Mouse (Mus musculus): ENCODE measurements at regions not wholly inside any gene's neighbourhood (a gene's known extent, or its start where the extent isn't known, plus 50 kb on each side); places are given as distances from the start of the nearest gene placed in this dataset.

DNA sequence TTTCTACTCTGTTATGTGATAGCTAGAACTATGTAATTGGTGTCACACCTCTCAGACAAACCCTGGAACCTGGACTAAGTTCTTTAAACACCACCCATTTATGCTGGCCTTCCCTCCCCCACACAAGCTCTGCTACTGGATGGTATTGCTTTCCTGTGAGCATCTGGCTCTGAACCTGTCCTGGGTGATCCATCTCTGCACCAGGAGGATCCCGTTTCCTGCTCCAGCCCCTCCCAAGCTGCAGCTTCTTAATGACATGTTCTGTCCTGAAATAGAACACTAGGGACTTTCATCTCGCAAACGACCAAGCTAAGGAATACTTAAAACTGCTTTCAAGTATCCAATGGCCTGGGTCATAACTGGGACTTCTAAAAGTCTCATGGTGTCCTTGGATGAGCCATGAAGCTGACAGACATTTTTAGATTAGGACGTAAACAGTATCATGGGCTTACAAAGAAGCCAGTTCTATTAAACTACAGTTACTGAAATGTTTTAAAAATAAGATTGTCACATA lies 74.4 kb upstream of the Zdhhc17 start:
- 47% methylated on average over 4 of the region's 4 CpGs for WGBS

DNA sequence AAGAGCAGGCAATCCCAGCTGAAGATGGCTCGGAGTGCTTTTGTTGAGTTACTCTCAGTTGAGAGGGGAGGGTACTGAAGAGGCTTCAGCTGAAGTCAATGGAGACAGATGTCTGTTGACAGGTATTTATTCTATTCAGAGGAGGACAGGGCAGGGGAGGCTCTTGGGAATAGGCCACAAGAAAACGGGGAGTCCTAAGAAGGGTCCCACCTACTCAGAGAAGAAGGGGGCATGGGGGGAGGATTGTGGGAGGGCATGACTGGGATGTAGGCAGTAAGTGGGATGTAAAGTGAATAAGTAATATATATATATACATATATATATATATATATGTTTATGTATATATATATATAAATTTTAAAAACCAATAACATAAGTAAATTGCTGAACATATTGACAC lies 73.9 kb upstream of the Zdhhc17 start:
- H3K4me1 ChIP-seq (ENCODE audit: control insufficient read depth, insufficient read depth, low read length) = no peaks in the 10 kb centered on the region
- no peak overlapping the region for H3K9ac ChIP-seq (replicated peaks; ENCODE audit: low read length)
- H3K9me3 ChIP-seq (replicated peaks; ENCODE audit: control insufficient read depth, low read length) = no peaks in the 10 kb centered on the region
- no peaks in the 10 kb centered on the region for H3K36me3 ChIP-seq (replicated peaks; ENCODE audit: control insufficient read depth, insufficient read depth, low read depth, low read length)
- no peaks in the 10 kb centered on the region for H3K27me3 ChIP-seq (ENCODE audit: control insufficient read depth, insufficient read depth, low read length)
- no peak for DNase-seq (ENCODE audit: low spot score)
- no peak overlapping the region for H3K4me2 ChIP-seq (ENCODE audit: low read depth, low read length)
- no peak for ATAC-seq (replicated peaks; ENCODE audit: insufficient number of reproducible peaks, low FRiP score, low TSS enrichment, low read depth)
- no peak overlapping the region for H3K4me3 ChIP-seq (ENCODE audit: low read depth, low read length)
- no peak overlapping the region for H3K27ac ChIP-seq (replicated peaks; ENCODE audit: low read depth, low read length)
- WGBS = 65% methylated on average over 2 of the region's 2 CpGs

More for the DNA sequence above, 74.4 kb upstream of the Zdhhc17 start:
- Histone ChIP-seq H3K36me3 (replicated peaks; ENCODE audit: control insufficient read depth, insufficient read depth, low read depth, low read length) (no peaks in the 10 kb centered on the region), H3K27ac (replicated peaks; ENCODE audit: low read depth, low read length) (no peak overlapping the region), H3K4me1 (ENCODE audit: control insufficient read depth, insufficient read depth, low read length) (no peaks in the 10 kb centered on the region), H3K9ac (replicated peaks; ENCODE audit: low read length) (no peak overlapping the region), H3K9me3 (replicated peaks; ENCODE audit: control insufficient read depth, low read length) (no peaks in the 10 kb centered on the region), H3K4me3 (ENCODE audit: low read depth, low read length) (no peak overlapping the region), H3K27me3 (ENCODE audit: control insufficient read depth, insufficient read depth, low read length) (no peaks in the 10 kb centered on the region), H3K4me2 (ENCODE audit: low read depth, low read length) (no peak overlapping the region)
- DNase-seq (ENCODE audit: low spot score) = no peak
- ATAC-seq (replicated peaks; ENCODE audit: insufficient number of reproducible peaks, low FRiP score, low TSS enrichment, low read depth) = no peak

DNA sequence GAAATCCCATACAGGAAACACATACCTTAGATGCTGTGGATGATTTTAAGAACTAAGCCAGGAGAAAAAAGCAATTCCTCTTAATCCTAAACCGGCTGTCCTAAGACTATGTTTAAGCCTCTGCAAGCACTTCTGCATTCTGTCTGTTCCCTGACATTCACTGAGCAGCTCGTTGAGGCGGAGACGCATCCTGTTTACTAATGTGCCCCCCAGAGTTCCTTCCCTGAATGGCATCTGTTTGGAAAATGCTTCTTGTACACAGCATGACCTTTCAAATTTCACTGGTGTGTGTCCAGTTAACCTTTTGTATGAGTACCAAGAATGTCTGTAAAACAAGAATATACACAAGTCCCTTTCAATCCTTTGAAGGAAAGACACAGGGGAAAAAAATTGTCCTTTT lies 73.4 kb upstream of the Zdhhc17 start:
- 28% methylated on average over 4 of the region's 4 CpGs for WGBS
- ATAC-seq (replicated peaks; ENCODE audit: insufficient number of reproducible peaks, low FRiP score, low TSS enrichment, low read depth) = no peak
- Histone ChIP-seq H3K4me1 (ENCODE audit: control insufficient read depth, insufficient read depth, low read length) (no peaks in the 10 kb centered on the region), H3K27me3 (ENCODE audit: control insufficient read depth, insufficient read depth, low read length) (no peaks in the 10 kb centered on the region), H3K36me3 (replicated peaks; ENCODE audit: control insufficient read depth, insufficient read depth, low read depth, low read length) (no peaks in the 10 kb centered on the region), H3K4me2 (ENCODE audit: low read depth, low read length) (no peak overlapping the region), H3K4me3 (ENCODE audit: low read depth, low read length) (no peak overlapping the region), H3K9me3 (replicated peaks; ENCODE audit: control insufficient read depth, low read length) (no peaks in the 10 kb centered on the region), H3K27ac (replicated peaks; ENCODE audit: low read depth, low read length) (no peak overlapping the region), H3K9ac (replicated peaks; ENCODE audit: low read length) (no peak overlapping the region)
- no peak for DNase-seq (ENCODE audit: low spot score)

DNA sequence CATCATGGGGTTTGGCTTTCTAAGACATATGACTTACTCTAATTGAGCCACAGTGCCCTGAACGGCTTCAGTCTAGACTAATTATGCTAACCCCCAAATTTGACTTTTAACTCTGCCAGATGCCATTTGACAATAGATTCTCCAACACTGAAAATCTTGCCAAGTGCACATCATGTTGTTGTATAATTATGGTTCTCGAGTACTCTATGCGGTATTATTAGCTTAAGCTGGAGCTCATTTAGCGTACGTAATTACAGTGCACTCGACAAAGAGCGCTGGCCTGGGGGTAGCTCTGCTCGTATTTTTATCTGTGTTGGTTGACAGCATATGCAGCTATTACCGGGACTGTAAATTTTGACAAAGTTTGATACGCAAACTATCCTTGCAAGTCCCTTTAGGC lies 70.4 kb upstream of the Zdhhc17 start:
- ATAC-seq (replicated peaks; ENCODE audit: insufficient number of reproducible peaks, low FRiP score, low TSS enrichment, low read depth) (no peak), DNase-seq (ENCODE audit: low spot score) (no peak)
- no peaks in the 10 kb centered on the region for H3K36me3 ChIP-seq (replicated peaks; ENCODE audit: control insufficient read depth, insufficient read depth, low read depth, low read length)
- H3K9me3 ChIP-seq (replicated peaks; ENCODE audit: control insufficient read depth, low read length) = no peaks in the 10 kb centered on the region
- no peak overlapping the region for H3K9ac ChIP-seq (replicated peaks; ENCODE audit: low read length)
- H3K4me3 ChIP-seq (ENCODE audit: low read depth, low read length) = no peak overlapping the region
- H3K4me2 ChIP-seq (ENCODE audit: low read depth, low read length) = no peak overlapping the region
- 64% methylated on average over 10 of the region's 10 CpGs for WGBS
- no peak overlapping the region for H3K27ac ChIP-seq (replicated peaks; ENCODE audit: low read depth, low read length)
- H3K27me3 ChIP-seq (ENCODE audit: control insufficient read depth, insufficient read depth, low read length) = no peaks in the 10 kb centered on the region
- no peaks in the 10 kb centered on the region for H3K4me1 ChIP-seq (ENCODE audit: control insufficient read depth, insufficient read depth, low read length)

DNA sequence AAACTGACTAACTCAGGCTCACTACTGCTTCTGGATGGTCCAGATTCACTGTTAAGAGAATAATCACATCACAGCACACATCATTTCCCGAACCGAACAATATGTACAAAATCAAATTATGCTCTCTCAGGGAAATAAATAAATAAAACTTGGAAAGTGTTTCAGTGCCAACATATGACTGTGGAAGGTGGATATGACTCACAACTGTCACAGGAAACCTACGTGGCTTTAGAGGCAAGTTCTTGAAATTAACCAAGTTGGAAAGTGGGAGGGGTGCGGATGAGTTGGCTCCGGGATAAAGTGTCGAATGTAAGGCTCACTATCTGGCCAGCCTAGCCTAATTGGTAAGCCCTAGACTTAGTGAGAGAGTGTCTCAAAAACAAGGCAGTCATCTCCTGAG lies 69.1 kb upstream of the Zdhhc17 start:
- H3K4me3 ChIP-seq (ENCODE audit: low read depth, low read length) = no peak overlapping the region
- H3K4me2 ChIP-seq (ENCODE audit: low read depth, low read length) = no peak overlapping the region
- no peaks in the 10 kb centered on the region for H3K27me3 ChIP-seq (ENCODE audit: control insufficient read depth, insufficient read depth, low read length)
- no peaks in the 10 kb centered on the region for H3K36me3 ChIP-seq (replicated peaks; ENCODE audit: control insufficient read depth, insufficient read depth, low read depth, low read length)
- H3K4me1 ChIP-seq (ENCODE audit: control insufficient read depth, insufficient read depth, low read length) = no peaks in the 10 kb centered on the region
- DNase-seq (ENCODE audit: low spot score) (no peak), ATAC-seq (replicated peaks; ENCODE audit: insufficient number of reproducible peaks, low FRiP score, low TSS enrichment, low read depth) (no peak)
- H3K9ac ChIP-seq (replicated peaks; ENCODE audit: low read length) = no peak overlapping the region
- H3K9me3 ChIP-seq (replicated peaks; ENCODE audit: control insufficient read depth, low read length) = no peaks in the 10 kb centered on the region
- 76% methylated on average over 6 of the region's 6 CpGs for WGBS
- no peak overlapping the region for H3K27ac ChIP-seq (replicated peaks; ENCODE audit: low read depth, low read length)

DNA sequence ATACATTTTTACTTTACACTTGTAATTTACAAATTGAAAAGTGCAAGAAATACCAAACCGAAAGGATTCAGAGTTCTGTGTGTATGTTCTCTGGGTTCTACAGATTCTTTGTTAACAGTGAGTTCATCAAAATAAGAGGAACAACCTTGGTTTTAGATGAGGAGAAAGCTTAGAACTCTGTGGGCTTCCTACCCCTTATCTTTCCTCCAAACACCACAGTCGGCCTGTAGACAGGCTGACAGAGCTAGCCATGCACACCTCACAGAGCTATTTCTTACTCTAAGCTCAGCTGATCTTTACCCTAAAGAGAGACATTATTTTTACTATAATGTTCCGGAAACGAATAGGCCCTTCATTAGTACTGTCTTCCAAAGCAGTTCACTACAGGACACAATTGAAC lies 67.7 kb upstream of the Zdhhc17 start:
- DNase-seq (ENCODE audit: low spot score) (no peak), ATAC-seq (replicated peaks; ENCODE audit: insufficient number of reproducible peaks, low FRiP score, low TSS enrichment, low read depth) (no peak)
- no peak overlapping the region for H3K4me3 ChIP-seq (ENCODE audit: low read depth, low read length)
- H3K4me2 ChIP-seq (ENCODE audit: low read depth, low read length) = no peak overlapping the region
- no peaks in the 10 kb centered on the region for H3K4me1 ChIP-seq (ENCODE audit: control insufficient read depth, insufficient read depth, low read length)
- H3K27ac ChIP-seq (replicated peaks; ENCODE audit: low read depth, low read length) = no peak overlapping the region
- no peaks in the 10 kb centered on the region for H3K9me3 ChIP-seq (replicated peaks; ENCODE audit: control insufficient read depth, low read length)
- no peaks in the 10 kb centered on the region for H3K36me3 ChIP-seq (replicated peaks; ENCODE audit: control insufficient read depth, insufficient read depth, low read depth, low read length)
- WGBS = 88% methylated on average over 4 of the region's 4 CpGs
- H3K27me3 ChIP-seq (ENCODE audit: control insufficient read depth, insufficient read depth, low read length) = no peaks in the 10 kb centered on the region
- no peak overlapping the region for H3K9ac ChIP-seq (replicated peaks; ENCODE audit: low read length)

DNA sequence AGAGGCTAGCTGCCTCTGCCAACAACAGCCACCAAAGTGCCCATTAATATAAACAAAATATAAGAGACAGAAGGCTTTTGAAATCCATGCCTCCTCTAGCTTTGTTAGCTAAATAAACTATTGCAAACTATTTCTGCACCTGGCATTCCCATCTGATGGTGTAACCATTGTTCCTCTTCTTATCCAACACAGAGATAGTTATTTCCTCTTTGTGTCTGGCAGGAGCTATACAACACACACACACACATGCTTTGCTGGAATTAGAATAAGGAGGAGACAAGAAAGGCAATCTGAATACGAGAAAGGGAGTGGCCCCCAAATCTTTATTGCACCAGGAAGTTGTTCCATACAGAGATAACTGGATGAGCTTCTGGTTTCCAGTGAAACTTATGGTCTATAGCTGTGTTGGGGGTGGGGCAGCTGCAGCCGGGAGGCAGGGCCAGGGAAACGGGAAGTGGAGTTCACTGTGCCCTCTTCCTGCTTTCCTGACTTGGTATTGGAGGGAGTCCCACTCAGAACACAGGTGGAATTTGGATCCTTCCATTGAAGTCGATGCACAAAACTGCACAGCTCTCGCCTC lies 64.0 kb upstream of the Zdhhc17 start:
- Histone ChIP-seq H3K9me3 (replicated peaks; ENCODE audit: control insufficient read depth, low read length) (no peaks in the 10 kb centered on the region), H3K36me3 (replicated peaks; ENCODE audit: control insufficient read depth, insufficient read depth, low read depth, low read length) (no peaks in the 10 kb centered on the region), H3K9ac (replicated peaks; ENCODE audit: low read length) (no peak overlapping the region), H3K27me3 (ENCODE audit: control insufficient read depth, insufficient read depth, low read length) (no peaks in the 10 kb centered on the region), H3K27ac (replicated peaks; ENCODE audit: low read depth, low read length) (no peak overlapping the region), H3K4me3 (ENCODE audit: low read depth, low read length) (no peak overlapping the region), H3K4me2 (ENCODE audit: low read depth, low read length) (no peak overlapping the region), H3K4me1 (ENCODE audit: control insufficient read depth, insufficient read depth, low read length) (no peaks in the 10 kb centered on the region)
- 70% methylated on average over 5 of the region's 5 CpGs for WGBS
- no peak for ATAC-seq (replicated peaks; ENCODE audit: insufficient number of reproducible peaks, low FRiP score, low TSS enrichment, low read depth)
- DNase-seq (ENCODE audit: low spot score) = no peak

DNA sequence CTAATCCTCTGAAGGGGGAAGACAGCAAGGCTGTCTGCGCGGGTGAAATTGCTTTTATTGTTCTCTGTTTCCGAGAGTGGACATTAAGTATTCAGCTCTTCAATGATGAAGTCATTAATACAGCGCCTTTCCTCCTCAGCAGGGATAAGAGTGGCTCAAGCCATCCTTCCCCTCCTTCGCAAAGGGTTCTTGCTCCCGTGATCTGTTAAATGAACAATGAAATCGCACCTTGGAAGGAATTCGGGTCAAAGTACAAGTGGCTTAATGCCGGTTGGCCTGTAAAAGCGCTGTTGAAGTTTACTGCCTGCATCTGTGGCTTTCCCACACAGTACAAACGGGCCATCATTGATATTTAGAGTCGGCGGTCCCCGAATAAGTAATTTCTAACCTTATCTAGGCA lies 63.3 kb upstream of the Zdhhc17 start:
- no peaks in the 10 kb centered on the region for H3K4me1 ChIP-seq (ENCODE audit: control insufficient read depth, insufficient read depth, low read length)
- no peak for ATAC-seq (replicated peaks; ENCODE audit: insufficient number of reproducible peaks, low FRiP score, low TSS enrichment, low read depth)
- H3K9me3 ChIP-seq (replicated peaks; ENCODE audit: control insufficient read depth, low read length) = no peaks in the 10 kb centered on the region
- no peaks in the 10 kb centered on the region for H3K36me3 ChIP-seq (replicated peaks; ENCODE audit: control insufficient read depth, insufficient read depth, low read depth, low read length)
- H3K4me2 ChIP-seq (ENCODE audit: low read depth, low read length) = no peak overlapping the region
- no peaks in the 10 kb centered on the region for H3K27me3 ChIP-seq (ENCODE audit: control insufficient read depth, insufficient read depth, low read length)
- 34% methylated on average over 14 of the region's 14 CpGs for WGBS
- DNase-seq (ENCODE audit: low spot score) = no peak
- no peak overlapping the region for H3K9ac ChIP-seq (replicated peaks; ENCODE audit: low read length)
- no peak overlapping the region for H3K4me3 ChIP-seq (ENCODE audit: low read depth, low read length)
- no peak overlapping the region for H3K27ac ChIP-seq (replicated peaks; ENCODE audit: low read depth, low read length)

All from embryonic facial prominence, embryonic 11.5 days (tissue).